Mouse (Mus musculus) left cerebral cortex, postnatal 14 days (tissue): Measurements from ENCODE around the gene Wdr63. TPM values are rescaled to one million over a fixed set of nuclear protein-coding genes. Genes with fewer than 3 reads are reported as not detected.

ENCODE experiments used
- total RNA-seq, 2 experiments: library from RNA; stranded (reverse); gene quantifications; 2 replicates each; pipeline ENCODE4 v1.2.3; 2021

Gene Wdr63
- total RNA-seq, 2 experiments from 2014 or later: 0.11 to 0.30 TPM

Other genes starting within 250 kb of the Wdr63 start
- 10 to 100 TPM; 15.0 to 15.2 TPM for gene Bcl10, start 185.3 kb downstream of the Wdr63 start, total RNA-seq
- 10 to 100 TPM; 36.6 to 42.2 TPM for gene 2410004B18Rik, start 170.1 kb downstream of the Wdr63 start, total RNA-seq
- 1 to 10 TPM; 2.6 to 3.2 TPM for gene Syde2, start 120.3 kb downstream of the Wdr63 start, total RNA-seq
- not detected for gene Mcoln3, start 9.3 kb upstream of the Wdr63 start, total RNA-seq
- gene Mcoln2, start 41.7 kb upstream of the Wdr63 start, total RNA-seq: not detected
- gene Lpar3, start 112.8 kb upstream of the Wdr63 start, total RNA-seq: 1 to 10 TPM in 1 of 2 experiments, under 1 TPM in 1; 0.42 to 1.2 TPM